Mouse (Mus musculus): Measurements from ENCODE around the gene Sct. TPM values are rescaled to one million over a fixed set of nuclear protein-coding genes. Genes with fewer than 3 reads are reported as not detected.
A peak's percentile ranks its signal among the peaks of the same experiment; 100 is the strongest.

The Sct gene
- 23.2 and 24.8 TPM in 2 replicates for polyA plus RNA-seq (2015; fragmentation: Nextera tagmentation; extraction: Ambion mirVana)

DNA sequence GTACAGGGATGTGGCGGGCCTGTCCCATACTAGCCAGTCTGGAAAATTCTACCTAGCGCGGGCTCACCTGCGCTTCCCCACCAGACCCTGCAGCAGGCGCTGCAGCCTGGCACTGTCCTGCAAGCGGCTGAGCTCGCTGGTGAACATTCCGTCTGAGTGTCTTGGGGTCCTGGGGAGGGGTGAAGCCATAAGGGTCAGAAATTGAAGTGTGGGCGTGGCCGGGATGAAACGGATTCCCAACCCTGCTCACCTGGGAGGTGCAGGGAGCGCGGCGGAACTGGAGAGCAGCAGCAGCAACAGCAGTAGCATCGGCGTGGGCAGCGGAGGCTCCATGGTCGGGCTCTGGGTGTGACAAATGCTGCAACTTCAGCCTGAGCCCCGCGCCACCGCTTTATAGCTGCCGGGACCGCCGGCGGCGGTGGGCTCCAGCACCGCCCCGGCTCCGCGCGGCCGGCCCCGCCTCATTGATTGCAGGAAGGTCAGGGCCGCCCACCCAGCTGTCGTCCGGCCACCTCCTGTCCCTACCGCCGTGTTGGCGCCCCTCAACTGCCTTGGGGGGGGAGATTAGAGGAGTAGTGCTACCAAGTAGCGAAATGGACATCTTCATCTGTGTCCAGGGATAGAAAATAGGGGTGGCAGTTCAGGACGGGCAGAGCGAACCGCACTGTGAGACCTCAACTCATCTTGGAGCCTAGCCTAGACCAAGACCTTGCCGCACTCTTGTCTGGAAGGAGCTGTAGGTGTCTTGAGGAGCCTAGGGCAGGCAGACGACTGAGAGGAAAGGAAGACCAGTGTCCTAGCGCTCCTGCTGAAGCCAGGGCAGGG lies at the start of gene Sct:
Gene Sct, minus strand, starts transcription at position 368 of the 825 bp plus-strand sequence.
- Histone ChIP-seq H3K4me1 (ENCODE audit: control insufficient read depth, insufficient read depth, low read length) (peaks cover 5% of the 10 kb centered on the region; the same call in 1 of the 2 replicates), H3K27ac (ENCODE audit: low read length) (no peak within 1 kb of the TSS), H3K27me3 (ENCODE audit: control insufficient read depth, insufficient read depth, low read length) (no peaks in the 10 kb centered on the region), H3K4me2 (ENCODE audit: low read depth, low read length) (peak within 1 kb of the TSS; percentile 95), H3K36me3 (ENCODE audit: control insufficient read depth, insufficient read depth, low read length) (no peaks in the 10 kb centered on the region), H3K9me3 (replicated peaks; ENCODE audit: control insufficient read depth, low read length) (no peaks in the 10 kb centered on the region), H3K9ac (ENCODE audit: low read length) (peak within 1 kb of the TSS; percentile 70), H3K4me3 (replicated peaks; ENCODE audit: low read length) (peak within 1 kb of the TSS; percentile 41)
- 2% methylated on average over 46 of the region's 46 CpGs for whole genome bisulfite sequencing
- ATAC-seq (ENCODE audit: insufficient read depth, low FRiP score): peak; percentile 34; the same call in 1 of the 2 replicates

DNA sequence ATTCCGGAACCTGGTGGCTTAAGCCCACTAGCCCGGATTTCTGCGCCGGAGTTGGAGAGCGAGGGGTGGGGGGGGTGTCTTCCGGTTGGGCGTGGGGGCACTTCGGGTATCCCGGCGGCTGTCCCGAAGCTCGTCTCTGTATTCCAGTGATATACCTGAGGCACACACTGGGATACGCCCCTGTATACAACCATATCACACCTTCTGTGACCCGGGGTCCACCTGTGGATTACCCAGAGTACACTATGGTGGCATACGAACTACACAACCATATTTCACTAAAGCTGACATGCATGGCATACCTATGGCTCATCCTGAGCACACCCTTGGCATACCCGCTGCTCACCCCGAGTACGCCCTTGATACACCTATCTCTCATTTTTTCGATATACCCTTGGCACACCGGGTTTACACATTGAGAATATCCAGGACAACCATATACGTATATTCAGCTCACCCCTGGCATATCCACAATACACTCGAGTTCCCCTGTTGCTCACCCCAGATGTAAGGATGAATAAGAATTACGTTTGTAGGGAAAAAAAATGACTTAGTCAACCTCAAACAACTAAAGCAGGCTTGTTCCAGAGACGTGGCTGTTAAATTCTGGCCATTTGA lies 49.5 kb upstream of the Sct start:
- peak; percentile 0; the same call in 1 of the 2 replicates for ATAC-seq (ENCODE audit: insufficient read depth, low FRiP score)
- 11% methylated on average over 24 of the region's 24 CpGs for WGBS
- peak overlapping the region; percentile 74 for H3K4me3 ChIP-seq (replicated peaks; ENCODE audit: low read length)

DNA sequence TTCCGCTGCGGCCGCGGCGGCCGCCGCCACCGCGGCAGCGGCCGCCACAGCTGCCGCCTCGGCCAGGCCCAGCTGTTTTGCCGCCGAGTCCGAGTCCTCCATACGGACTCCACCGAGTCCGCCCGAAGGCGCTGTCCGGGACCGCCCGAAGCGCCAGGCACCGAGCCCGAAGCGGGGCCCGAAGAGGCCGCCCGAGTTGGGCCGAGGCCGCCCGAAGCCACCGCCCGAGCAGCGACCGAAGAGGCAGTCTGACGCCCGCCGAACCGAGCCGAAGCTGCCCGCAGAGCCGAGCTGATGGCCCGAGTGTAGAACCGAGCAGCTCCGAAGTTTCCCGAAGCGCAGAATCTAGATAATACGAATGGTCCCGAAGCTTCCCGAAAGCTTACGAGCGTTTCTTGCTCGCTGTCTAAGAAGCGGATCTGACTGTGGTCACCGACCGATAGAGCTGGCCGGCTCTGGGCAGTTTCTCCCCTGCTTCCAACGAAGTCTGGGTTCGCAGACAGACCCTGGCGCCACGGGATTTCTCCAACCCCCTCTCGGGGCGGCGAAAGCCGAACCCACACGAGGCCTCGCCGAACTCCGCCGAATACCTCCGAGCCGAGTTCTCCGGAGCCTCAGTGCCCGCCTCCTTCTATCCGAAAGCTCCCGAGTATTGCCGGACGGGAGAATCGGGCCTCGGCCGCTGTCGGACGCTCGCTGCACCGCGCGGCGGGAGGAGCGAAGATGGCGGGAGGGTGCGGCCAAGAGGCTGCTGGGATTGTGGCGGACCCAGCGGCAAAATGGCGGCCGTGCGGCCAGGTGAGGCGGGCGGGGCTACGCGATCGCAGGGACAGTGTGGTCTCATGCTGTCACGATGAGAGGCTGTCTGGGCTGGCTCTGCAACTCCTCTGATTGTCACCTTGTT lies 48.8 kb upstream of the Sct start, which contains the start of the genes Deaf1 and Tmem80:
Gene Deaf1, minus strand, starts transcription at position 222 of the 904 bp plus-strand sequence.
Gene Tmem80, plus strand, starts transcription at position 271 of the 904 bp plus-strand sequence.
- ATAC-seq (ENCODE audit: insufficient read depth, low FRiP score): peak; percentile 96
- H3K27me3 ChIP-seq (ENCODE audit: control insufficient read depth, insufficient read depth, low read length): no peaks in the 10 kb centered on the region

More for the DNA sequence above, 49.5 kb upstream of the Sct start:
- Histone ChIP-seq H3K9ac (ENCODE audit: low read length) (peak overlapping the region; percentile 99), H3K27ac (ENCODE audit: low read length) (peak overlapping the region; percentile 100), H3K27me3 (ENCODE audit: control insufficient read depth, insufficient read depth, low read length) (no peaks in the 10 kb centered on the region), H3K4me1 (ENCODE audit: control insufficient read depth, insufficient read depth, low read length) (peaks cover 22% of the 10 kb centered on the region), H3K4me2 (ENCODE audit: low read depth, low read length) (peak overlapping the region; percentile 89), H3K36me3 (ENCODE audit: control insufficient read depth, insufficient read depth, low read length) (0 out of 2 replicates have a peak, but pooled peaks cover 5% of the 10 kb centered on the region), H3K9me3 (replicated peaks; ENCODE audit: control insufficient read depth, low read length) (no peaks in the 10 kb centered on the region)

DNA sequence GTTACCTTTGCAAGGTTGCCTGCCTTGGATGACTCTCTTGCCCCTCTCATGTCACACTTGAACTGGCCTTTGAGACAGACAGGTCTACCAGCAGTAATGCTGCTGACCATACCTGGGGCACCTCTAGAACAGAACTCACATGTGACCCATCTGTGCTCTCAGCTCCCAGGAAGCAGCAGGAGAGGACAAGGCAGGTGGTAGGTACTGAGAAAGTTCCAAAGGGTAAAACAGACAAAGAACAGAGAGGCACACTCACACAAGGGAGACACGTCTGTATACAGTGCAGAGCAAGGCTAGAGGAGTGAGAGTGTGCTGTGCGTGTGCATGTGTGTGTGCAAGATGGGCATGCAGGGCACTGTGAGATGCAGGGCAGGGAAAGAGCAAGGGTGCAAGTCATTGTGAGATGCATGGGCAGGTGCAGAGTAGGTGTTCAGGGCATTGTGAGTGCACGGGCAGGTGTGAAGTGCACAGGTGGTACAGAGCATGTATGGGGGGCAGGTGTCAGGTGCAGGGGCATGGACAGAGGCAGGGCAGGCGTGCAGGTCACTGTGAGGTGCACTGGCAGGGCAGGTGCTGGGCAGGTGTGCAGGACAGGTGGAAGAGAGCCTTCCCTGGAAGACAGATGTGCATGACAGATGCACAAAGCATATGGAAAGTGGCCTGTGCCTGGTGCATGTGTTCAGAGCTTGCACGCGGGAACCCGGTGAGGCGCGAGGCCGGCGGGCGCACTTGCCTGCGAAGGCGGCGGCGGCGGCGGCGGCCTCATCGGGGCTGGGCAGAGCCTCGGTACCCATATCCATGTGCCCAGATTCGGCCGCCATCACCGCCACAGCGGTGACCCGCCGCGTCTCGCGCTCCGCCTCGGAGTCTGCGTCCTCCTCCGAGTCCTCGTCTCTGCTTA lies 47.9 kb upstream of the Sct start:
- Histone ChIP-seq H3K4me1 (ENCODE audit: control insufficient read depth, insufficient read depth, low read length) (peaks cover 22% of the 10 kb centered on the region), H3K27ac (ENCODE audit: low read length) (peak overlapping the region; percentile 100), H3K27me3 (ENCODE audit: control insufficient read depth, insufficient read depth, low read length) (no peaks in the 10 kb centered on the region), H3K9ac (ENCODE audit: low read length) (peak overlapping the region; percentile 99), H3K9me3 (replicated peaks; ENCODE audit: control insufficient read depth, low read length) (no peaks in the 10 kb centered on the region), H3K36me3 (ENCODE audit: control insufficient read depth, insufficient read depth, low read length) (peaks cover 3% of the 10 kb centered on the region; the same call in 1 of the 2 replicates), H3K4me2 (ENCODE audit: low read depth, low read length) (peak overlapping the region; percentile 89), H3K4me3 (replicated peaks; ENCODE audit: low read length) (peak overlapping the region; percentile 74)
- WGBS: 3% methylated on average over 35 of the region's 35 CpGs
- peak; percentile 0; the same call in 1 of the 2 replicates for ATAC-seq (ENCODE audit: insufficient read depth, low FRiP score)

More for the DNA sequence above, 48.8 kb upstream of the Sct start, which contains the start of the genes Deaf1 and Tmem80:
- Histone ChIP-seq H3K4me1 (ENCODE audit: control insufficient read depth, insufficient read depth, low read length) (peaks cover 22% of the 10 kb centered on the region), H3K4me2 (ENCODE audit: low read depth, low read length) (peak within 1 kb of the TSS; percentile 89), H3K9me3 (replicated peaks; ENCODE audit: control insufficient read depth, low read length) (no peaks in the 10 kb centered on the region), H3K9ac (ENCODE audit: low read length) (peak within 1 kb of the TSS; percentile 99), H3K36me3 (ENCODE audit: control insufficient read depth, insufficient read depth, low read length) (no peaks in the 10 kb centered on the region), H3K4me3 (replicated peaks; ENCODE audit: low read length) (peak within 1 kb of the TSS; percentile 74), H3K27ac (ENCODE audit: low read length) (peak within 1 kb of the TSS; percentile 100)
- WGBS: under 1% methylated on average over 105 of the region's 105 CpGs

DNA sequence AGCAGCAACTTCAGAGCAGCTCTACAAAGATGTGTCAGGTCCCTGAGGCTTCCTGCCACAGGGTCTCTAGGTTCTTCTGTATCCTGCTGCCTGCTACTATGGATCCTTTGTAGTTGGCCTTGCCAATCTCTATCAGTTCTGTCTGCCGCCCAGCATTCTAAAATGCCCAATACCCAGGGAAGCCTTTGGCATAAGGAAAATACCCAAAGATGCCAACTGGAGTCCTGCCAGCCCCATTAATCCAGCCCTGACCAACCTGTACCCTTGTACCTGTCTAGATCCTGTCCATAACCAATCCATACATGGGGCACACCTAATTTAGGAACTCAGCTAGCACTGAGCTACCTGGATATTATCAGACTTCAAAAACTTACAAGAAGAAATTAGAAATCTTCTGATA lies 45.8 kb upstream of the Sct start:
- Histone ChIP-seq H3K4me1 (ENCODE audit: control insufficient read depth, insufficient read depth, low read length) (peaks cover 22% of the 10 kb centered on the region), H3K9me3 (replicated peaks; ENCODE audit: control insufficient read depth, low read length) (no peaks in the 10 kb centered on the region), H3K27me3 (ENCODE audit: control insufficient read depth, insufficient read depth, low read length) (no peaks in the 10 kb centered on the region), H3K4me2 (ENCODE audit: low read depth, low read length) (no peak overlapping the region), H3K27ac (ENCODE audit: low read length) (no peak overlapping the region), H3K9ac (ENCODE audit: low read length) (0 out of 2 replicates have a peak overlapping the region, but pooled peaks have one; percentile 11), H3K36me3 (ENCODE audit: control insufficient read depth, insufficient read depth, low read length) (peaks cover 13% of the 10 kb centered on the region), H3K4me3 (replicated peaks; ENCODE audit: low read length) (no peak overlapping the region)
- ATAC-seq (ENCODE audit: insufficient read depth, low FRiP score): no peak
- WGBS: 82% methylated on average over 1 of the region's 1 CpGs

DNA sequence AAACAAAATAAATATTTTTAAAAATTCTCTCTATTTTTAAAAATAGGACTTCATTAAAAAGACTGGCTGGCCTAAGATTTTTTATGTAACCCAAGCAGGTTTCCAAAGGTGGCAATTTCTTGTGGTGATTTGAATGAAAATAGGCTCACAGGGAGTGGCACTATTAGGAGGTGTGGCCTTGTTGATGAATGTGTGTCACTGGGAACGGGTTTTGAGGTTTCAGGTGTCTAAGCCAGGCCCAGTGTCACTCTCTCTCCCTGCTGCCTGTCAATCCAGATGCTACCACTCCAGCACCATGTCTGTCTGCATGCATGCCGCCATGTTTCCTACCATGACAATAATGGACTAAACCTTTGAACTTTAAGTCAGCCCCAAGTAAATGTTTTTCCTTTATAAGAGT lies 40.5 kb upstream of the Sct start:
- Histone ChIP-seq H3K4me2 (ENCODE audit: low read depth, low read length) (no peak overlapping the region), H3K36me3 (ENCODE audit: control insufficient read depth, insufficient read depth, low read length) (peaks cover 24% of the 10 kb centered on the region), H3K27me3 (ENCODE audit: control insufficient read depth, insufficient read depth, low read length) (no peaks in the 10 kb centered on the region), H3K9ac (ENCODE audit: low read length) (no peak overlapping the region), H3K27ac (ENCODE audit: low read length) (no peak overlapping the region), H3K4me3 (replicated peaks; ENCODE audit: low read length) (no peak overlapping the region), H3K4me1 (ENCODE audit: control insufficient read depth, insufficient read depth, low read length) (no peaks in the 10 kb centered on the region), H3K9me3 (replicated peaks; ENCODE audit: control insufficient read depth, low read length) (no peaks in the 10 kb centered on the region)
- no peak for ATAC-seq (ENCODE audit: insufficient read depth, low FRiP score)
- 67% methylated on average over 2 of the region's 2 CpGs for WGBS

DNA sequence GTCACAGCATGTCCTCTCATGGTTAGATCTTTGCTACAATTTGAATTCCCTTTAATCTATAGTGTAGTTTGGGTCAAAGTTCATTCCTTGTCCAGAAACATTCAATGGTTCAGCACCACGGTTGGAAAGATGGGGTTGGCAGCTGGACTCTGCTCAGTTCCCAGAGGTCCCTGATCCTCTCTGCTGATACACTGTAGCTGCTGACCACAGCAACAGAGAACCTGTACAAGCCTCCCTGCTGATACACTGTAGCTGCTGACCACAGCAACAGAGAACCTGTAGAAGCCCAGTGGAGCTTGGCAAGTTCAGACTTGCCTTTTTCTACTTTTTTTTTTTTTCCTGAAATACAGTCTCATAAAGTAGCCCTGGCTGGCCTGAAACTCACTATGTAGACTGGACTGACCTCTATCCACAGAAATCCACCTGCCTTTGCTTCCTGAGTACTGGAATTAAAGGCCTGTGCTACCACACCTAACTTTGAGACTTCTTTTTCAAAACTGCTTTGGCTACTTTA lies 38.7 kb upstream of the Sct start:
- no peak overlapping the region for H3K27ac ChIP-seq (ENCODE audit: low read length)
- no peaks in the 10 kb centered on the region for H3K4me1 ChIP-seq (ENCODE audit: control insufficient read depth, insufficient read depth, low read length)
- no peak overlapping the region for H3K4me3 ChIP-seq (replicated peaks; ENCODE audit: low read length)
- no peak overlapping the region for H3K9ac ChIP-seq (ENCODE audit: low read length)
- H3K4me2 ChIP-seq (ENCODE audit: low read depth, low read length): no peak overlapping the region
- H3K9me3 ChIP-seq (replicated peaks; ENCODE audit: control insufficient read depth, low read length): no peaks in the 10 kb centered on the region
- H3K36me3 ChIP-seq (ENCODE audit: control insufficient read depth, insufficient read depth, low read length): peaks cover 31% of the 10 kb centered on the region
- 88% methylated on average over 1 of the region's 1 CpGs for WGBS
- H3K27me3 ChIP-seq (ENCODE audit: control insufficient read depth, insufficient read depth, low read length): no peaks in the 10 kb centered on the region
- ATAC-seq (ENCODE audit: insufficient read depth, low FRiP score): no peak

Measured in stomach, embryonic 16.5 days (tissue).